Comparison of ENCODE assay signal across 16 mouse cellular contexts in genomic region chr17:85382906-85383305, GRCm38 (mm10).
"Had no signal": no experiment of that assay in that cellular context is flagged by ENCODE, and none has a peak within 500 bp of the region (broad histone marks: within the 10 kb centered on the region; RNA-seq: fewer than 3 reads in every experiment).

No protein-coding gene starts in this region.

- H3K9ac ChIP-seq: midbrain, embryonic 15.5 days; neural tube, embryonic 12.5 days had no signal

- H3K9me3 ChIP-seq: midbrain, embryonic 15.5 days; neural tube, embryonic 12.5 days had no signal

- H3K27ac ChIP-seq: kidney, postnatal 0 days; layer of hippocampus, adult 2 months; midbrain, embryonic 15.5 days; neural tube, embryonic 12.5 days had no signal

- H3K4me1 ChIP-seq: neural tube, embryonic 12.5 days had no signal

- DNase-seq: kidney, adult 11 months; kidney, adult 9 months; kidney, postnatal 4 days; left cerebral cortex, postnatal 4 days; lung, adult 2 months; lung, postnatal 36 days; right cerebral cortex, postnatal 4 days; spleen, adult 18-20 months; thymus, adult 18-20 months; thymus, postnatal 14 days had no signal

- H3K4me3 ChIP-seq: layer of hippocampus, adult 2 months; midbrain, embryonic 15.5 days; neural tube, embryonic 12.5 days had no signal

- H3K27me3 ChIP-seq: neural tube, embryonic 12.5 days had no signal

- H3K36me3 ChIP-seq: midbrain, embryonic 15.5 days; neural tube, embryonic 12.5 days had no signal

- ATAC-seq: lung, postnatal 0 days; midbrain, embryonic 15.5 days had no signal

- H3K4me2 ChIP-seq: midbrain, embryonic 11.5 days; midbrain, embryonic 15.5 days; neural tube, embryonic 12.5 days had no signal
